Mouse (Mus musculus) midbrain, embryonic 10.5 days (tissue): Measurements from ENCODE around the gene Adm2. TPM values are rescaled to one million over a fixed set of nuclear protein-coding genes. Genes with fewer than 3 reads are reported as not detected.

Source experiments
- DNase-seq: peaks from one replicate; pipeline ENCODE4 v3.0.0-alpha.2; 2017; ENCODE audit warnings: low spot score
- H3K27ac ChIP-seq: fragments of 300-500 bp; sonication (generic); replicated peaks from 2 replicates; pipeline ENCODE4 v1.5.1; 2016; ENCODE audit warnings: mild to moderate bottlenecking
- H3K27me3 ChIP-seq: fragments of 300-500 bp; sonication (generic); 2 replicates; pipeline ENCODE4 v1.6.1; 2016; ENCODE audit warnings: low read depth, mild to moderate bottlenecking; ENCODE audit not compliant: poor library complexity, severe bottlenecking
- H3K36me3 ChIP-seq: fragments of 300-500 bp; sonication (generic); 2 replicates; pipeline ENCODE4 v1.6.1; 2016; ENCODE audit warnings: mild to moderate bottlenecking, moderate library complexity
- H3K4me1 ChIP-seq: fragments of 300-500 bp; sonication (generic); 2 replicates; pipeline ENCODE4 v1.6.1; 2016
- H3K4me3 ChIP-seq: fragments of 300-500 bp; sonication (generic); 2 replicates; pipeline ENCODE4 v1.5.1; 2016; ENCODE audit warnings: mild to moderate bottlenecking, moderate library complexity
- H3K9me3 ChIP-seq: fragments of 300-500 bp; sonication (generic); replicated peaks from 2 replicates; pipeline ENCODE4 v1.6.1; 2016; ENCODE audit warnings: mild to moderate bottlenecking
- WGBS: fragments of 180-500 bp; shearing (Covaris S2); methylation state at CpG from one replicate; pipeline ENCODE4 v1.1.7; 2016; 5-methylcytosine and 5-hydroxymethylcytosine counted together
- polyA plus RNA-seq: library from polyadenylated mRNA; unstranded; fragments of >200 nt; fragmentation: Nextera tagmentation; extraction: Ambion mirVana; gene quantifications from 2 replicates; pipeline ENCODE4 v1.2.1, GENCODE M21; 2016

The Adm2 gene
- 0.20 and 0.21 TPM in 2 replicates for polyA plus RNA-seq

DNA sequence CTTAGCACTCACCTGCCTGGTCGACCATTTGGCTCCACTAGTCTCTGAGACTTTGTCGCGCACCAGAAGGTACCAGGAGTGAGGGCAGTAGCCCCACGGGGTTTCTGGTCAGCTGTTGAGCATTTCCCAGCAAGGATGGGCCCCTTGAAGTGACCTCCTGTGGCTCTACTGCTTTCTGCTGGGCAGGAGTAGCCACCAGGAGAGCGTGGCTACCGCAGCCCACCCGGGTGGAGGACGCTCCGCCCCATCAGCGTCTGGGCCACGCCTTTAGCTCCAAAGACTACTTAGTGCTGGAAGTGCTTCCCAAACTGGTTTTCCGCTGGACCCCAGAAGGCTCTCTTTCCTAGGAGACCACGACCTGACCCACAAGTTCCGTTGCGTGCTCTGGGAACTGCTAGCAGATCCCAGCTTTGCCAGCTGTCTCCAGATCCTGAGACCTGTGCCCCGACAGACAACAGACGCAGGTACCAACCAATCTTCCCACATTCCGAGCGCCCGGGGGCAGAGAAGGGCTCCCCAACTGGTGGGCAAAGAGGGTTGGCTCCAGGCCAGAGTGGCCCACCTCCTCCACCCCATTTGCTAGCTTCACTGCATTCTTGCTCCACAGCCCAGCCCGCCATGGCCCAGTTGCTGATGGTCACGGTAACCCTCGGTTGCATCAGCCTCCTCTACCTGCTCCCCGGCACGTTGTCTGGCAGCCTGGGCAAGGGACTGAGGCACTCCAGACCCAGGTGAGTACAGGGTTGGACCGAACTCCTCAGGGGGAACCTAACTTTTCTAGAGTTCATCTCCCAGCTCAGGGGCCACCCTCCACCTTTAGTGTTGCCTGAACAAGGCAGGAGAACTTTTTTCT lies at the start of gene Adm2:
Adm2 (plus strand) TSS at position 51 of the 853 bp plus-strand sequence.
- H3K9me3 ChIP-seq, result no peaks in the 10 kb centered on the region
- no peaks in the 10 kb centered on the region for H3K36me3 ChIP-seq
- H3K4me3 ChIP-seq, result peak within 1 kb of the TSS; percentile 39
- WGBS, result 10% methylated on average over 26 of the region's 26 CpGs
- peaks cover 26% of the 10 kb centered on the region for H3K27me3 ChIP-seq
- no peak within 1 kb of the TSS; the same call in 1 of the 2 replicates for H3K27ac ChIP-seq
- no peak for DNase-seq
- H3K4me1 ChIP-seq, result peaks cover 11% of the 10 kb centered on the region

- no peak for DNase-seq
- H3K4me3 ChIP-seq, result no peak overlapping the region
- WGBS, result 86% methylated on average over 3 of the region's 3 CpGs
These were observed 47.0 kb upstream of the Adm2 start for GRCm38 (mm10) chr15:89275497-89275896.

DNA sequence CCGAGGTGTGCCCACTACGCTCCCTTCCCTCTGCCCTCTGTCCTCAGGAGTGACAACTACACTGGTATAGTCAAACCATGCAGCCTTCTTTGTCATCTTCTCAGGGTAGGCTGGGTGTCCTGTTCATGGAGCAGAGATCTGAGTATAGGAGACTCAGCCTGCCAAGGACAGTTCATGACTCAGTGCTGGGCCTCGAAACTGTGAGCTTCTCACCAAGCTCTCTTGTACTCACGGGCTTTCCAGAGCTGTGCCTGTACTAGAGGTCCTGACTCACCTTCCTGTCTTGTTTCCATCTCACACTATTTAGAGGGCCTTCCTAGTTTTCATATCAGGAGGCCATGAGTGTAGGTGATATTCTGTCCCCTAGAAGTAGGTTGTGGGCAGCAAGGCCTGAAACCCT lies 45.2 kb upstream of the Adm2 start:
- peaks cover 90% of the 10 kb centered on the region for H3K36me3 ChIP-seq
- 95% methylated on average over 4 of the region's 4 CpGs for WGBS
- no peaks in the 10 kb centered on the region for H3K9me3 ChIP-seq
- H3K4me3 ChIP-seq, result no peak overlapping the region
- H3K4me1 ChIP-seq, result peaks cover 6% of the 10 kb centered on the region; the same call in 1 of the 2 replicates
- H3K27me3 ChIP-seq, result no peaks in the 10 kb centered on the region
- DNase-seq, result no peak
- H3K27ac ChIP-seq, result no peak overlapping the region

More at GRCm38 (mm10) chr15:89275497-89275896, 47.0 kb upstream of the Adm2 start:
- Histone ChIP-seq H3K27ac (peak overlapping the region; percentile 70), H3K36me3 (peaks cover 85% of the 10 kb centered on the region), H3K4me1 (peaks cover 5% of the 10 kb centered on the region; the same call in 1 of the 2 replicates), H3K27me3 (no peaks in the 10 kb centered on the region), H3K9me3 (no peaks in the 10 kb centered on the region)

DNA sequence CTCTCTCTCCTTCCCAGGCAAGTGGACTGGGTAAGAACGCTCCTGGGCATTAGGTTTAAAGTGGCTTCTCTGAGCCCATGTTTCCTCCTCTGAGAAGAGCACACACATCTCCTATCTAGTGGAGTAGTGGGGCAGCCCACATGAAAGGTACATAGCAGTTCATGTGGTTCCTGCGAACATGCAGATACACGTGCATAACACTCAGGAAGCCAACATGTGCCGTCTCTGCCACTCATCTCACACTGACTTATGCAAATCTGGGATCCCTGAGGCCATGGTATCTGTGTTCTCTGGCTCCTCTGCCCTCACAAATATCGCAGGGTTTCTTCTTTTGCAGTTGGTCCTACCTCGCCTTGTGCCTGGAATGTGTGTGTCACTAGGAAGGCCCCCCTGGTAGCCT lies 40.0 kb upstream of the Adm2 start:
- Histone ChIP-seq H3K36me3 (peaks cover 99% of the 10 kb centered on the region), H3K4me1 (0 out of 2 replicates have a peak, but pooled peaks cover 2% of the 10 kb centered on the region), H3K27ac (no peak overlapping the region), H3K4me3 (no peak overlapping the region), H3K27me3 (no peaks in the 10 kb centered on the region), H3K9me3 (no peaks in the 10 kb centered on the region)
- no peak for DNase-seq
- 81% methylated on average over 6 of the region's 6 CpGs for WGBS

- no peak for DNase-seq
- H3K36me3 ChIP-seq, result peaks cover 99% of the 10 kb centered on the region
- 0 out of 2 replicates have a peak, but pooled peaks cover 2% of the 10 kb centered on the region for H3K4me1 ChIP-seq
- H3K9me3 ChIP-seq, result no peaks in the 10 kb centered on the region
- WGBS, result 80% methylated on average over 2 of the region's 2 CpGs
- no peaks in the 10 kb centered on the region for H3K27me3 ChIP-seq
- H3K4me3 ChIP-seq, result no peak overlapping the region
- no peak overlapping the region for H3K27ac ChIP-seq
These were observed 38.4 kb upstream of the Adm2 start for GRCm38 (mm10) chr15:89284094-89284493.

DNA sequence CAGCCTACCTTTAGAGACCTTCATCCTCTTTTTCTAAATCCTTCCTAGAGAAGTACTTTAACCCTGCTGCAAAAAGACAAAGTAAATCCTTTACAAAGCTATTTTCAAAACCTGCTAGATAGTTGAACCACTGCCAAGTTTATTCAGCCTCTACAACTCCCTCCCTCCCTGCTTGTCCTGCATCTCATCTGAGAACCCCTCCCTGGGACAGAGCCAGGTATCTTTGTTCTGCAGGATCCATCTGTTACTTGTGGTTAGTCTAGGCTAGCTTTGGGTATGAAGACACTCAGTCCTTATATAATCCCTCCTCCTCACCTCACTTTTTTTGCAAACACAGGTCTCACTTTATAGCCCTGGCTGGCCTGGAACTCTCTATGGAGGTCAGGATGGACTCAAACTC lies 37.5 kb upstream of the Adm2 start:
- Histone ChIP-seq H3K36me3 (peaks cover 99% of the 10 kb centered on the region), H3K4me3 (no peak overlapping the region), H3K27me3 (no peaks in the 10 kb centered on the region), H3K9me3 (no peaks in the 10 kb centered on the region), H3K27ac (no peak overlapping the region), H3K4me1 (0 out of 2 replicates have a peak, but pooled peaks cover 2% of the 10 kb centered on the region)
- DNase-seq, result no peak

DNA sequence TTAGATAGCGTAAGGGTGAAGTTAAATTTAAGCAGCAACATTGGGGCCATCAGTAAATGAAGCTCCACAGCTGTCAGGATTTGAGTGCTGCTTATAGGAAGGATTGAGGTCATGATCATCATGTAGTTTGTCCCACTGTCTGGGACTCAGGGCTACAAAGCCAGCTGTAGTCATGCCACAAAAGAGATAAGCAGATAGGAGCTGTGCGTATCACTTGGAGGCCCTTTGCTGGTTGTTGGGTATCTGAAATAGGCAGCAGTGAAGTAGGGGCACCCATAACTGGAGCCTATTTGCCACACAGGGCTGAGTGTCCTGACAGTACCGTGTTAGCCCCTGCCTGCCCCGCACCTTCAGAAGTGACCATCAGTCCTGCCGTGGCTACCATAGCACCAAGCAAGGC lies 37.0 kb upstream of the Adm2 start:
- 93% methylated on average over 5 of the region's 5 CpGs for WGBS
- Histone ChIP-seq H3K4me3 (no peak overlapping the region), H3K9me3 (no peaks in the 10 kb centered on the region), H3K27ac (no peak overlapping the region), H3K36me3 (peaks cover 99% of the 10 kb centered on the region), H3K27me3 (no peaks in the 10 kb centered on the region), H3K4me1 (0 out of 2 replicates have a peak, but pooled peaks cover 2% of the 10 kb centered on the region)
- DNase-seq, result no peak

DNA sequence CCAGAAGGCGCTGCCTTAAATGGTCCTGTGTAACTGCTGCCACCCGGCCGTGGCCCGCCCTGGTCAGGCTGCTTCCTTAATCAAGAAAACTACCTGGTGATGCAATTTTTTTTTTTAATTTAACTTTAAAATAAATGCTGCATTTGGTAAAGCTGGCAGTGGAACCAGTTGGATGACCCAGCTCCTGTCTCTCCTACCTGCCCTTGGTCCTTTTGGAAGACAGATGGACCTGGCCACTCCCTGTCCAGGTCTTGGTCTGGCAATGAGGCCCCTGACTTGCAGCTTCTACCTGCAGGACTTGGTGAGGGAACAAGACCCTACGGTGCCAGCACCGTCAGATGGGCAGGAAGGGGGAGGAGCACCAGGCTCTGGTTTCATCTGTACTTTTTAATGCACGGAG lies 36.4 kb upstream of the Adm2 start:
- no peaks in the 10 kb centered on the region for H3K27me3 ChIP-seq
- WGBS, result 93% methylated on average over 7 of the region's 7 CpGs
- H3K4me1 ChIP-seq, result 0 out of 2 replicates have a peak, but pooled peaks cover 2% of the 10 kb centered on the region
- H3K4me3 ChIP-seq, result no peak overlapping the region
- no peak overlapping the region for H3K27ac ChIP-seq
- DNase-seq, result no peak
- H3K36me3 ChIP-seq, result peaks cover 99% of the 10 kb centered on the region
- no peaks in the 10 kb centered on the region for H3K9me3 ChIP-seq

DNA sequence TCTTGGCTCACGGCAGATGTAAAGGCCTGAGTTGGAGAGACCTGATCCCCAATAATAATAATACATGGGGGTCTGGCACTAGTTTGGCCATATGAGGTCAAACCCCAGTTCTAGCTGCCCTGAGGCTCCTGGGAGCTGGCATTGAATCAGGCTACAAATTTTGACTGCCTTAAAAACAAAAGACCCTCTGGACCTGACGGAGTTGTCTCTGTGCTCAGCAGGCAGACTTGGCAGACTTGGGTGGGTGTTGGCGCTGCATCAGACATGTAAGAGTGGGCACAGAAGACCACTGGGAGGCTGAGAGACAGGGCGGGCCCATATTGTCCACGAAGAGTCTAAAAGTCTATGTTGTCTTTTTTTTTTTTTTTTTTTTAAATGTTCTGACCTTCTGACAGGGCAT lies 35.9 kb upstream of the Adm2 start:
- H3K4me3 ChIP-seq, result no peak overlapping the region
- 0 out of 2 replicates have a peak, but pooled peaks cover 2% of the 10 kb centered on the region for H3K4me1 ChIP-seq
- peaks cover 99% of the 10 kb centered on the region for H3K36me3 ChIP-seq
- WGBS, result 92% methylated on average over 5 of the region's 5 CpGs
- H3K9me3 ChIP-seq, result no peaks in the 10 kb centered on the region
- no peak for DNase-seq
- H3K27ac ChIP-seq, result no peak overlapping the region
- no peaks in the 10 kb centered on the region for H3K27me3 ChIP-seq

- 91% methylated on average over 23 of the region's 23 CpGs for WGBS
- no peak overlapping the region for H3K27ac ChIP-seq
- no peak for DNase-seq
- H3K4me3 ChIP-seq, result no peak overlapping the region
- no peaks in the 10 kb centered on the region for H3K4me1 ChIP-seq
- H3K36me3 ChIP-seq, result peaks cover 99% of the 10 kb centered on the region
- no peaks in the 10 kb centered on the region for H3K27me3 ChIP-seq
- H3K9me3 ChIP-seq, result no peaks in the 10 kb centered on the region
These were observed 34.2 kb upstream of the Adm2 start for GRCm38 (mm10) chr15:89288227-89288767.

- H3K27ac ChIP-seq, result no peak overlapping the region
- H3K4me1 ChIP-seq, result no peaks in the 10 kb centered on the region
- no peak overlapping the region for H3K4me3 ChIP-seq
- H3K36me3 ChIP-seq, result peaks cover 99% of the 10 kb centered on the region
- WGBS, result 94% methylated on average over 11 of the region's 11 CpGs
- H3K27me3 ChIP-seq, result no peaks in the 10 kb centered on the region
- no peak for DNase-seq
- H3K9me3 ChIP-seq, result no peaks in the 10 kb centered on the region
These were observed 33.1 kb upstream of the Adm2 start for GRCm38 (mm10) chr15:89289455-89289854.

DNA sequence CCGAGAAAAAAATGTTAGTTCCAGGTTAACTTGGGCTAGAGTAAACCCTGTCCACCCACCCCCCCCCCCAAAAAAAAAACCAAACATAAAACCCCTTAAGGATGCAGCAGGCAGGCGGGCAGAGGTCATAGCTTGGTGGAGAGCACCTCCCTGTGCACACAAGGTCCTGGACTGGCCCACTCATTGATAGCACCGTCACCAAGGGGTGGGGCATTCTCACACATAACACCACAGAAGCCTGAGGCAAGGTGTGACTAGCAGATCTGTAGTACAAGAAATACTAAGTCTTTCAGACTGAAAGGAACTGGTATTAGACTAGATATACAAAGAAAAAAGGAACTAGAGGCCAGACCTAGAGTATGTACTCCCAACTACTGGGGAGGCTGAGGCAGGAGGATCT lies 31.0 kb upstream of the Adm2 start:
- 90% methylated on average over 3 of the region's 3 CpGs for WGBS
- DNase-seq, result no peak

DNA sequence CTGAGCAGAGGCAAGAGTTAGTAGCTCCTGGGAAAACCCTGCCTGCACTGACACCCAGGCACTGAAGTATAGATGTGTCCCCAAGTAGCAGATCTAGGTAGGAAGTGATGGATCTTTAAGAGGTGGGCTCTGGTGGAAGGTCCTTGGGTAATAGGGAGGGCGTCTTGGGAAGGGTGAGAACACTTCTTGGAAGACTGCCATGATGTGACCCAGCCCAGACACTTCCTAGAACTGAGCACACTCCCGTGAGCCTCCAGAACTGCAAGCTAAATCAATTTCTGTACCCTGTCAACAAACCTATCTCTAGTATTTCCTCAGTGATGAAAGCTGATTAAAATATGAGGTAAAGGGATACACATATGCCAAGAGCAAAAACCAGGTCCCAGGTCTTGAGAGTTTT lies 29.7 kb upstream of the Adm2 start:
- Histone ChIP-seq H3K4me3 (no peak overlapping the region), H3K9me3 (no peaks in the 10 kb centered on the region), H3K4me1 (no peaks in the 10 kb centered on the region), H3K27me3 (no peaks in the 10 kb centered on the region), H3K27ac (no peak overlapping the region), H3K36me3 (peaks cover 100% of the 10 kb centered on the region)
- 98% methylated on average over 2 of the region's 2 CpGs for WGBS
- no peak for DNase-seq

More for the DNA sequence above, 31.0 kb upstream of the Adm2 start:
- Histone ChIP-seq H3K27ac (no peak overlapping the region), H3K4me3 (no peak overlapping the region), H3K36me3 (peaks cover 99% of the 10 kb centered on the region), H3K9me3 (no peaks in the 10 kb centered on the region), H3K4me1 (no peaks in the 10 kb centered on the region), H3K27me3 (no peaks in the 10 kb centered on the region)
